Mouse (Mus musculus) embryonic stem cell, embryonic (primary cell): ENCODE data around the gene Col23a1.

ENCODE experiments used
- CTCF ChIA-PET, 4 experiments: fragments of 300-600 bp in 2 of 4; fragments of 350-600 bp in 2 of 4; sonication (Branson Sonifier 250); formaldehyde crosslinking; loops; one replicate each; lab custom pipeline; 2022; ENCODE audit warnings: inconsistent platforms in 2 of 4; lab: Charles Lee
- POLR2A ChIA-PET, 4 experiments: fragments of 300-600 bp in 2 of 4; fragments of 350-600 bp in 2 of 4; sonication (Branson Sonifier 250); formaldehyde crosslinking; loops; one replicate each; lab custom pipeline; 2022; ENCODE audit warnings: antibody characterized with exemption in 4 of 4, inconsistent platforms in 1 of 4; lab: Charles Lee

The Col23a1 gene

GRCm38 (mm10) chr11:51593849-51594248 is 304.1 kb downstream of the Col23a1 start:
- POLR2A ChIA-PET, result interaction anchor here (0.7 to 62.0 kb wide), 16 partner anchors 8 to 186 kb away, joined by 4 to 3635 read pairs (median 10); partner anchors contain the start of genes Phykpl (in 4 of the 4), Hnrnpab (in 3 of the 4), 0610009B22Rik (in 2 of the 4) and Rmnd5b (in 2 of the 4)

GRCm38 (mm10) chr11:51594715-51595350 is 305.1 kb downstream of the Col23a1 start:
- ChIA-PET CTCF (interaction anchor here in 3 of 4 experiments (0.6 to 1.7 kb wide), 4 partner anchors 9 to 281 kb away, joined by 3 to 6 read pairs (median 5); partner anchors contain the start of gene Phykpl (in 1 of the 3)), POLR2A (interaction anchor here (0.6 to 62.0 kb wide), 21 partner anchors 8 to 298 kb away, joined by 3 to 3635 read pairs (median 7); partner anchors contain the start of genes Phykpl (in 4 of the 4), Hnrnpab (in 3 of the 4), 0610009B22Rik (in 2 of the 4) and Rmnd5b (in 2 of the 4))

More at GRCm38 (mm10) chr11:51593849-51594248, 304.1 kb downstream of the Col23a1 start:
- CTCF ChIA-PET, result interaction anchor here in 3 of 4 experiments (0.6 to 1.7 kb wide), 4 partner anchors 9 to 280 kb away, joined by 4 to 6 read pairs (median 5); partner anchors contain the start of gene Phykpl (in 1 of the 3)

GRCm38 (mm10) chr11:51595459-51596083 is 305.9 kb downstream of the Col23a1 start:
- POLR2A ChIA-PET, result interaction anchor here (0.5 to 62.0 kb wide), 18 partner anchors 9 to 194 kb away, joined by 3 to 3635 read pairs (median 8); partner anchors contain the start of genes Phykpl (in 4 of the 4), Hnrnpab (in 3 of the 4), 0610009B22Rik (in 2 of the 4) and Rmnd5b (in 2 of the 4)
- CTCF ChIA-PET, result no interaction called here

- ChIA-PET POLR2A (interaction anchor here (0.7 to 62.0 kb wide), 22 partner anchors 7 to 106 kb away, joined by 3 to 3635 read pairs (median 6); partner anchors contain the start of genes Phykpl (in 4 of the 4), 0610009B22Rik (in 3 of the 4), Hnrnpab (in 3 of the 4) and D930048N14Rik (in 1 of the 4)), CTCF (interaction anchor here in 1 of 4 experiments (1.7 kb wide), 1 partner anchor 84 kb away, joined by 6 read pairs; no protein-coding TSS in a partner anchor)
These were observed 307.8 kb downstream of the Col23a1 start for GRCm38 (mm10) chr11:51597553-51597952.

GRCm38 (mm10) chr11:51602253-51602652 is 312.5 kb downstream of the Col23a1 start:
- ChIA-PET CTCF (interaction anchor here in 3 of 4 experiments (0.5 to 1.5 kb wide), 4 partner anchors 15 to 1435 kb away, joined by 4 to 7 read pairs (median 6); no protein-coding TSS in a partner anchor), POLR2A (interaction anchor here (0.6 to 62.0 kb wide), 50 partner anchors 8 to 388 kb away, joined by 3 to 3635 read pairs (median 6); partner anchors contain the start of genes 0610009B22Rik (in 4 of the 4), Nhp2 (in 3 of the 4), Phykpl (in 3 of the 4) and Rmnd5b (in 3 of the 4))

- POLR2A ChIA-PET, result interaction anchor here (0.5 to 62.0 kb wide), 153 partner anchors 6 to 1957 kb away, joined by 3 to 3635 read pairs (median 5); partner anchors contain the start of genes 0610009B22Rik (in 4 of the 4), Nhp2 (in 4 of the 4), Phykpl (in 4 of the 4) and Rmnd5b (in 4 of the 4)
- CTCF ChIA-PET, result interaction anchor here in 2 of 4 experiments (0.5 to 2.2 kb wide), 11 partner anchors 12 to 737 kb away, joined by 3 to 12 read pairs (median 5); partner anchors contain the start of genes Nhp2 (in 2 of the 2), 0610009B22Rik (in 1 of the 2) and Phykpl (in 1 of the 2)
These were observed 316.1 kb downstream of the Col23a1 start for GRCm38 (mm10) chr11:51605602-51606446.

GRCm38 (mm10) chr11:51606447-51607095 is 316.9 kb downstream of the Col23a1 start, which contains the start of gene Hnrnpab:
Hnrnpab (minus strand) TSS chr11:51606847.
- CTCF ChIA-PET, result interaction anchor here in 3 of 4 experiments (1.0 to 3.2 kb wide), 10 partner anchors 11 to 324 kb away, joined by 3 to 12 read pairs (median 6); partner anchors contain the start of genes Nhp2 (in 2 of the 3) and 0610009B22Rik (in 1 of the 3)

GRCm38 (mm10) chr11:51607096-51607738 is 317.5 kb downstream of the Col23a1 start:
- CTCF ChIA-PET, result interaction anchor here in 3 of 4 experiments (1.0 to 3.2 kb wide), 7 partner anchors 10 to 324 kb away, joined by 3 to 12 read pairs (median 6); partner anchors contain the start of gene 0610009B22Rik (in 1 of the 3)
- POLR2A ChIA-PET, result interaction anchor here (0.5 to 62.0 kb wide), 138 partner anchors 4 to 1964 kb away, joined by 3 to 3635 read pairs (median 5); partner anchors contain the start of genes 0610009B22Rik (in 4 of the 4), Nhp2 (in 4 of the 4), Phykpl (in 4 of the 4) and Rmnd5b (in 4 of the 4)

More at GRCm38 (mm10) chr11:51606447-51607095, 316.9 kb downstream of the Col23a1 start, which contains the start of gene Hnrnpab:
- POLR2A ChIA-PET, result interaction anchor here (0.5 to 62.0 kb wide), 157 partner anchors 5 to 1965 kb away, joined by 3 to 3635 read pairs (median 5); partner anchors contain the start of genes 0610009B22Rik (in 4 of the 4), Nhp2 (in 4 of the 4), Phykpl (in 4 of the 4) and Rmnd5b (in 4 of the 4)

- ChIA-PET POLR2A (interaction anchor here in 3 of 4 experiments (0.9 to 62.0 kb wide), 14 partner anchors 2 to 79 kb away, joined by 3 to 3635 read pairs (median 204); partner anchors contain the start of genes 0610009B22Rik (in 2 of the 3), D930048N14Rik (in 2 of the 3), N4bp3 (in 2 of the 3) and Nhp2 (in 2 of the 3)), CTCF (interaction anchor here in 2 of 4 experiments (1.4 to 3.2 kb wide), 3 partner anchors 8 to 72 kb away, joined by 4 to 12 read pairs (median 6); partner anchors contain the start of gene Phykpl (in 1 of the 2))
These were observed 319.7 kb downstream of the Col23a1 start for GRCm38 (mm10) chr11:51609266-51609909.

GRCm38 (mm10) chr11:51609940-51610339 is 320.2 kb downstream of the Col23a1 start:
- POLR2A ChIA-PET, result interaction anchor here in 3 of 4 experiments (1.0 to 62.0 kb wide), 10 partner anchors 1 to 79 kb away, joined by 3 to 3635 read pairs (median 256); partner anchors contain the start of genes 0610009B22Rik (in 2 of the 3), D930048N14Rik (in 2 of the 3), N4bp3 (in 2 of the 3) and Nhp2 (in 2 of the 3)
- CTCF ChIA-PET, result interaction anchor here in 2 of 4 experiments (1.4 to 3.2 kb wide), 2 partner anchors 8 to 72 kb away, joined by 6 to 12 read pairs; no protein-coding TSS in a partner anchor

GRCm38 (mm10) chr11:51614256-51614655 is 324.5 kb downstream of the Col23a1 start:
- POLR2A ChIA-PET, result interaction anchor here in 3 of 4 experiments (1.2 to 62.0 kb wide), 18 partner anchors 3 to 89 kb away, joined by 3 to 3635 read pairs (median 144); partner anchors contain the start of genes 0610009B22Rik (in 3 of the 3), Hnrnpab (in 3 of the 3), D930048N14Rik (in 2 of the 3) and N4bp3 (in 2 of the 3)

GRCm38 (mm10) chr11:51615129-51615528 is 325.4 kb downstream of the Col23a1 start:
- ChIA-PET CTCF (interaction anchor here (0.6 to 4.6 kb wide), 6 partner anchors 48 to 193 kb away, joined by 3 to 76 read pairs (median 10); no protein-coding TSS in a partner anchor), POLR2A (interaction anchor here in 3 of 4 experiments (0.6 to 62.0 kb wide), 22 partner anchors 4 to 1238 kb away, joined by 3 to 3635 read pairs (median 14); partner anchors contain the start of genes 0610009B22Rik (in 3 of the 3), Hnrnpab (in 3 of the 3), D930048N14Rik (in 2 of the 3) and N4bp3 (in 2 of the 3))

More at GRCm38 (mm10) chr11:51614256-51614655, 324.5 kb downstream of the Col23a1 start:
- CTCF ChIA-PET, result interaction anchor here in 2 of 4 experiments (0.6 to 4.6 kb wide), 4 partner anchors 44 to 68 kb away, joined by 3 to 76 read pairs (median 10); no protein-coding TSS in a partner anchor

- CTCF ChIA-PET, result interaction anchor here (0.6 to 4.6 kb wide), 9 partner anchors 15 to 615 kb away, joined by 3 to 76 read pairs (median 4); no protein-coding TSS in a partner anchor
- POLR2A ChIA-PET, result interaction anchor here (0.7 to 62.0 kb wide), 23 partner anchors 4 to 608 kb away, joined by 3 to 3635 read pairs (median 19); partner anchors contain the start of genes Hnrnpab (in 3 of the 4), 0610009B22Rik (in 2 of the 4), D930048N14Rik (in 2 of the 4) and N4bp3 (in 2 of the 4)
These were observed 325.9 kb downstream of the Col23a1 start for GRCm38 (mm10) chr11:51615601-51616000.
